ENCODE assay signal across 9 mouse cellular contexts in the genomic region with DNA sequence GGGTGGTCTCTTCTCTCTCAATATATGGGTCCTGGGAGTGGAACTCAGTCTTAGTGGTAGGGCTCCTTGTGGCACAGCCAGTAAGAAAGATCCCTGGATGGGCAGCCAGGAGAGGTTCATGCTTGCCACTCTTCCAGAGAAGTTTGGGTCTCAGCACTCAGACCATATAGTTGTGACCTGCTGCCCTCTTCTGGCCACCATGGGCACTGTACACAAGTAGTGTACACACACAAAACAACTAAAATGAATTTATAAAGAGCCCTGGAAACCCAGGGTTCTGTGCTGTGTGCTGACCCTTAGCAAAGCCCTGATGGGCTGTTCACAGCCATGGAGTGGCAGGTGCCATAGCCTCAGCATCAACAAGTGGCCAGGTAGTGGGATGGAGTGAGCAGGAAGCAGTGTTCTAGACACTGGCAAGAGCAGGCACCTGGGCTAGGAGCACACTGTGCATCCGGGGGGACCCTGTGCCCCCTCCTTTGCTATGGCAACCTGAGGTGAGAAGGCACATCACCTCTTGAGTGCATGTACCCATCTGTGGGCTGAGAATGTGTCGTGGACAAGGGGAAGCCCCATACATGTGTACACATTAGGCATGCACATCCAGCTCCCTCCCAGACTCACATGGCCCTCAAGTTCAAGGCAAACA. TPM values are rescaled to one million over a fixed set of nuclear protein-coding genes. Genes with fewer than 3 reads are reported as not detected.
A peak's percentile ranks its signal among the peaks of the same experiment; 100 is the strongest.
DNase-seq lines count a peak whose midpoint lies in the region; ATAC-seq and TF ChIP-seq lines count a peak whose summit lies in the region.
"Had no signal": no experiment of that assay in that cellular context is flagged by ENCODE, and none has a peak within 500 bp of the region (broad histone marks: within the 10 kb centered on the region; RNA-seq: fewer than 3 reads in every experiment).

No protein-coding gene starts in this region.

- DNase-seq in kidney, adult 18-20 months: peak; percentile 66
- DNase-seq in CD4-positive helper T cell, adult 2 months (ENCODE audit: low read depth, low spot score): peak; percentile 67
- DNase-seq in R1 (ENCODE audit: low read depth, low spot score): peak; percentile 74
- DNase-seq in liver, postnatal 0 days: peak; percentile 72
- DNase-seq in spleen, postnatal 14 days (ENCODE audit: low spot score in 2 of 2): peak; percentile 39 to 58
- no peak for DNase-seq in right cerebral cortex, postnatal 36 days (ENCODE audit: low spot score in 2 of 2)

- WGBS in kidney, embryonic 14.5 days: 91% methylated on average over 2 of the region's 2 CpGs
- WGBS in liver, postnatal 0 days (ENCODE audit: insufficient replicate concordance): 61% methylated on average over 2 of the region's 2 CpGs

- peak; percentile 55; the same call in 1 of the 2 replicates for TF ChIP-seq CTCF in embryonic fibroblast, embryonic 13.5 days (IDR thresholded peaks at IDR 0.05; ENCODE audit: borderline replicate concordance, insufficient read depth, low read length)
- peak; percentile 86 for TF ChIP-seq CTCF in liver, postnatal 0 days (IDR thresholded peaks at IDR 0.05; ENCODE audit: low read depth)

- H3K27ac ChIP-seq in kidney, embryonic 14.5 days (ENCODE audit: low read depth, low read length): no peak overlapping the region
- H3K27ac ChIP-seq in embryonic fibroblast, embryonic 13.5 days (ENCODE audit: insufficient read depth, low read length): no peak overlapping the region
- no peak overlapping the region for H3K27ac ChIP-seq in liver, postnatal 0 days (ENCODE audit: low read depth)
- H3K27ac ChIP-seq: neural tube, embryonic 13.5 days had no signal

- peaks cover 25% of the 10 kb centered on the region for H3K36me3 ChIP-seq in kidney, embryonic 14.5 days (ENCODE audit: control insufficient read depth, insufficient read depth, low read length)
- H3K36me3 ChIP-seq in liver, postnatal 0 days (replicated peaks; ENCODE audit: insufficient read depth, low read length): peaks cover 8% of the 10 kb centered on the region

- no peaks in the 10 kb centered on the region for H3K27me3 ChIP-seq in kidney, embryonic 14.5 days (ENCODE audit: control insufficient read depth, insufficient read depth, low read length)
- H3K27me3 ChIP-seq in liver, postnatal 0 days (ENCODE audit: insufficient read depth, low read length): no peaks in the 10 kb centered on the region
- H3K27me3 ChIP-seq: neural tube, embryonic 13.5 days had no signal

- H3K9me3 ChIP-seq in kidney, embryonic 14.5 days (ENCODE audit: control insufficient read depth, low read length): no peaks in the 10 kb centered on the region
- H3K9me3 ChIP-seq in liver, postnatal 0 days (ENCODE audit: low read length): no peaks in the 10 kb centered on the region
- H3K9me3 ChIP-seq: neural tube, embryonic 13.5 days had no signal

- H3K4me3 ChIP-seq in kidney, embryonic 14.5 days (ENCODE audit: low read length): no peak overlapping the region
- no peak overlapping the region for H3K4me3 ChIP-seq in embryonic fibroblast, embryonic 13.5 days (ENCODE audit: insufficient read depth, low read length)
- H3K4me3 ChIP-seq in liver, postnatal 0 days (ENCODE audit: low read depth, low read length): no peak overlapping the region
- H3K4me3 ChIP-seq: neural tube, embryonic 13.5 days had no signal

- no peak overlapping the region for H3K9ac ChIP-seq in kidney, embryonic 14.5 days (ENCODE audit: low read depth, low read length)
- H3K9ac ChIP-seq in liver, postnatal 0 days (replicated peaks): no peak overlapping the region
- H3K9ac ChIP-seq: neural tube, embryonic 13.5 days had no signal

- no peak for TF ChIP-seq EP300 in liver, postnatal 0 days (IDR thresholded peaks at IDR 0.05; ENCODE audit: low read depth)

- peaks cover 14% of the 10 kb centered on the region; the same call in 1 of the 2 replicates for H3K4me1 ChIP-seq in kidney, embryonic 14.5 days (ENCODE audit: control insufficient read depth, insufficient read depth, low read length)
- peaks cover 4% of the 10 kb centered on the region; the same call in 1 of the 2 replicates for H3K4me1 ChIP-seq in embryonic fibroblast, embryonic 13.5 days (ENCODE audit: control insufficient read depth, insufficient read depth, low read length)
- peaks cover 19% of the 10 kb centered on the region for H3K4me1 ChIP-seq in liver, postnatal 0 days (ENCODE audit: insufficient read depth)

- no peak for ATAC-seq in kidney, embryonic 14.5 days (ENCODE audit: low FRiP score, low TSS enrichment)
- no peak for ATAC-seq in liver, postnatal 0 days

- TF ChIP-seq POLR2A in embryonic fibroblast, embryonic 13.5 days (IDR thresholded peaks at IDR 0.05; ENCODE audit: low read depth, low read length): no peak

- H3K4me2 ChIP-seq in kidney, embryonic 14.5 days (replicated peaks; ENCODE audit: low read depth, low read length): no peak overlapping the region
- H3K4me2 ChIP-seq in liver, postnatal 0 days (ENCODE audit: low read depth, low read length): no peak overlapping the region
- H3K4me2 ChIP-seq: neural tube, embryonic 13.5 days had no signal

RNA-seq across cellular contexts. Expression of a gene that starts 2.6 kb away (rescaled TPM):
- 36.3 and 40.9 TPM in 2 replicates for polyA plus RNA-seq in kidney, embryonic 14.5 days (2014; fragmentation: Nextera tagmentation; extraction: Ambion mirVana)
- 26.8 and 30.5 TPM in 2 replicates for polyA plus RNA-seq in embryonic fibroblast, embryonic 13.5 days (2011; ENCODE audit: insufficient read length, low read depth, missing spikeins)
- polyA plus RNA-seq in liver, postnatal 0 days (2015; fragmentation: Nextera tagmentation; extraction: Ambion mirVana): 25.1 and 27.0 TPM in 2 replicates

RNA-seq across cellular contexts. Expression of a gene that starts 18.5 kb away (rescaled TPM):
- 7.8 and 9.1 TPM in 2 replicates for polyA plus RNA-seq in kidney, embryonic 14.5 days (2014; fragmentation: Nextera tagmentation; extraction: Ambion mirVana)
- 6.5 and 8.2 TPM in 2 replicates for polyA plus RNA-seq in embryonic fibroblast, embryonic 13.5 days (2011; ENCODE audit: insufficient read length, low read depth, missing spikeins)
- polyA plus RNA-seq in liver, postnatal 0 days (2015; fragmentation: Nextera tagmentation; extraction: Ambion mirVana): 0.75 and 1.0 TPM in 2 replicates

RNA-seq across cellular contexts. Expression of a gene that starts 28.4 kb away (rescaled TPM):
- polyA plus RNA-seq in kidney, embryonic 14.5 days (2014; fragmentation: Nextera tagmentation; extraction: Ambion mirVana): 9.4 and 11.9 TPM in 2 replicates
- 15.2 and 21.4 TPM in 2 replicates for polyA plus RNA-seq in embryonic fibroblast, embryonic 13.5 days (2011; ENCODE audit: insufficient read length, low read depth, missing spikeins)
- 1.6 and 1.8 TPM in 2 replicates for polyA plus RNA-seq in liver, postnatal 0 days (2015; fragmentation: Nextera tagmentation; extraction: Ambion mirVana)

RNA-seq across cellular contexts. Expression of a gene that starts 37.5 kb away (rescaled TPM):
- polyA plus RNA-seq in kidney, embryonic 14.5 days (2014; fragmentation: Nextera tagmentation; extraction: Ambion mirVana): 11.1 and 15.3 TPM in 2 replicates
- 39.8 and 41.0 TPM in 2 replicates for polyA plus RNA-seq in embryonic fibroblast, embryonic 13.5 days (2011; ENCODE audit: insufficient read length, low read depth, missing spikeins)
- polyA plus RNA-seq in liver, postnatal 0 days (2015; fragmentation: Nextera tagmentation; extraction: Ambion mirVana): 1.8 and 2.0 TPM in 2 replicates

RNA-seq across cellular contexts. Expression of a gene that starts 38.8 kb away (rescaled TPM):
- polyA plus RNA-seq in kidney, embryonic 14.5 days (2014; fragmentation: Nextera tagmentation; extraction: Ambion mirVana): 647 and 702 TPM in 2 replicates
- 457 and 582 TPM in 2 replicates for polyA plus RNA-seq in embryonic fibroblast, embryonic 13.5 days (2011; ENCODE audit: insufficient read length, low read depth, missing spikeins)
- 115 and 116 TPM in 2 replicates for polyA plus RNA-seq in liver, postnatal 0 days (2015; fragmentation: Nextera tagmentation; extraction: Ambion mirVana)

Comparison
In these comparisons a context has a peak if more than half of its experiments do, and no peak if none do; other contexts are left out.
1. DNase-seq: peak in kidney, adult 18-20 months (single experiment), CD4-positive helper T cell, adult 2 months (single experiment), R1 (single experiment), liver, postnatal 0 days (single experiment) and spleen, postnatal 14 days (2 of 2); none in right cerebral cortex, postnatal 36 days (0 of 2).